Mouse (Mus musculus): ENCODE data around the gene Syt12. TPM values are rescaled to one million over a fixed set of nuclear protein-coding genes. Genes with fewer than 3 reads are reported as not detected.
A peak's percentile ranks its signal among the peaks of the same experiment; 100 is the strongest.
"Not testable (repeated sequence)": the region's sequence is repeated elsewhere in the genome, so short reads cannot be mapped to it uniquely, and the experiment has no call there.

Gene Syt12
- polyA plus RNA-seq, 1 experiment = 14.4 TPM

DNA sequence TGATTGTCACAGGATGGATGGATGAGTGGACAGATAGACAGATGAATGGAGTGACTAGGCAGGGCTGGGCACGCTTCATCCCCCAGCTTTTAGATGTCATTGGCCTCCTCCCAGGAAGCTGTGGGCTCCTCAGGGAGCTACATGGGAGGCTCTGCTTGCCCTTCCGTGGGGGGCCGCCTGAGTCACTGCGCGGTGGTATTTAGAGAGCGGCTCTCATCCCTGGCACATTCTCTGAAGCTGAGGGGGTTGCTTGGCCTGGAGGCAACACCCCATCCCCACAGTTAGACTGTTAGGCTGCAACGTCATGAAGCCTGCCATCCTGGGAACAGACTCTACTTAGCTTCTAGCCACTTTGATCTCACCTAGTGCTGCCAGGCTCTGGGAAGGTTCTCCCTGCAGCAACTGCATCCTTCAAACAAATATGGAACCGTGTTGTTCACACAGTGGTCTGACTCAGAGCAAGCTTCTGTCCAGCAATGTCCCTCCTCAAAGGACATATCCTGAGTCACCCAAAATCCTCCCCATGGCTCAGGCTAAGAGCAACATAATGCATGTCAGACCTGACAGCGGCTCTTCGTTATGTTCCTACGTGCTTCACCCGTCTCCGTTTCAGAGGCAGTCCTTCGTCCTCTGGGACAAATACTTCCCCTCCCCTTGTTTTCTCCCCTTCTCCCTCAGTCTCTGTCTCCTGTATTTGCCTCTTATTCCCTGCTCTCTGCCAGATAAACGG, 22.0 kb downstream of the Syt12 start:
- Histone ChIP-seq H3K79me3 (ENCODE audit: low read depth) (no peaks in the 10 kb centered on the region), H3K79me2 (ENCODE audit: control insufficient read depth, insufficient read depth) (no peaks in the 10 kb centered on the region), H3ac (ENCODE audit: control insufficient read depth, insufficient read length, low read depth) (peak overlapping the region; percentile 1), H3K36me3 (ENCODE audit: control insufficient read depth, insufficient read depth) (peaks cover 3% of the 10 kb centered on the region), H3K27me3 (ENCODE audit: control insufficient read depth, insufficient read depth, insufficient read length) (no peaks in the 10 kb centered on the region), H3K4me3 (ENCODE audit: insufficient read depth, poor library complexity, severe bottlenecking) (no peak overlapping the region)
- no peak for TF ChIP-seq USF1 (IDR thresholded peaks at IDR 0.05; ENCODE audit: low read depth)
- TF ChIP-seq MAX (IDR thresholded peaks at IDR 0.05) = peak; percentile 49
- TF ChIP-seq MYOD1 (IDR thresholded peaks at IDR 0.05; ENCODE audit: control insufficient read depth, insufficient read length, low read depth) = no peak
- TF ChIP-seq CTCF (IDR thresholded peaks at IDR 0.05; ENCODE audit: control insufficient read depth, insufficient read depth, insufficient read length) = no peak
- TF ChIP-seq MYOG (IDR thresholded peaks at IDR 0.05; ENCODE audit: control insufficient read depth, extremely low read depth, insufficient read length) = no peak
- TF ChIP-seq FOSL1 (IDR thresholded peaks at IDR 0.05; ENCODE audit: insufficient read depth, low read length, poor library complexity, severe bottlenecking) = peak; percentile 4
- no peak for TF ChIP-seq CEBPB (IDR thresholded peaks at IDR 0.05; ENCODE audit: low read depth)

DNA sequence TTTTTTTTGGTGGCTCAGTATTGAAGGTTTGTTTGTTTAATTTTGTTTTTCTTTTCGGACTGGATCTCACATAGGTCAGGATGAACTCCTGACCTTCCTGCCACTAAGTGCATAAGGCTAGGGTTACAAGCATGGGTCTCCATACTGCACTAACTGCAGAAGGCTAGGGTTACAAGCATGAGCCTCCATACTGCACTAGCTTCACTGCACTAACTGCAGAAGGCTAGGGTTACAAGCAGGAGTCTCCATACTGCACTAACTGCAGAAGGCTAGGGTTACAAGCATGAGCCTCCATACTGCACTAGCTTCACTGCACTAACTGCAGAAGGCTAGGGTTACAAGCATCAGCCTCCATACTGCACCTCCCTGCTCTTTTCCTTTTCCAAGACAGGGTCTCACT, 23.2 kb downstream of the Syt12 start:
- H3K27me3 ChIP-seq (ENCODE audit: control insufficient read depth, insufficient read depth, insufficient read length); H3ac ChIP-seq (ENCODE audit: control insufficient read depth, insufficient read length, low read depth); H3K4me3 ChIP-seq (ENCODE audit: insufficient read depth, poor library complexity, severe bottlenecking); H3K79me3 ChIP-seq (ENCODE audit: low read depth); H3K36me3 ChIP-seq (ENCODE audit: control insufficient read depth, insufficient read depth); H3K79me2 ChIP-seq (ENCODE audit: control insufficient read depth, insufficient read depth): not testable (repeated sequence)

DNA sequence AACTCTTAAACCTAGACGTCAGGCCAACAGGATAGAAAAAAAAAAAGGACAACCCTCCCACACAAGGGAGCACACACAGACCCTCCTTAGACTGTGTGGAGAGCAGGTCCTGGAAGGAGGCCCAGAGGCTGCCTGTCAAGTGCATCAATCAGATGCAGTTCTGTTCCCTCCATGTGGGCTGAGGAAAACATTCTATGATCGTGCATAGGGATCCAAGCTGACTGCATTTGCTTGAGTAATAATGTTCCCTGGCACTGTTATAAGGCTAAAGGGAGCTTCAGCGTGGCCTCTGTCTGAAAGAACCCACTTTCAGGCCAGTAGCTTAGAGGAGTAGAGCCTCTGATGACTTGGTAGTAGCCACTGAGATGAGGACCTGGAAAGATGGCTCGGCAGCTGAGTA, 24.7 kb downstream of the Syt12 start:
- Histone ChIP-seq H3K79me2 (ENCODE audit: control insufficient read depth, insufficient read depth) (no peaks in the 10 kb centered on the region), H3K27me3 (ENCODE audit: control insufficient read depth, insufficient read depth, insufficient read length) (no peaks in the 10 kb centered on the region), H3K4me3 (ENCODE audit: insufficient read depth, poor library complexity, severe bottlenecking) (no peak overlapping the region), H3K36me3 (ENCODE audit: control insufficient read depth, insufficient read depth) (peaks cover 3% of the 10 kb centered on the region), H3ac (ENCODE audit: control insufficient read depth, insufficient read length, low read depth) (no peak overlapping the region), H3K79me3 (ENCODE audit: low read depth) (no peaks in the 10 kb centered on the region)
- TF ChIP-seq MYOD1 (IDR thresholded peaks at IDR 0.05; ENCODE audit: control insufficient read depth, insufficient read length, low read depth) (no peak), MAX (IDR thresholded peaks at IDR 0.05) (no peak), USF1 (IDR thresholded peaks at IDR 0.05; ENCODE audit: low read depth) (no peak), FOSL1 (IDR thresholded peaks at IDR 0.05; ENCODE audit: insufficient read depth, low read length, poor library complexity, severe bottlenecking) (no peak), MYOG (IDR thresholded peaks at IDR 0.05; ENCODE audit: control insufficient read depth, extremely low read depth, insufficient read length) (no peak), CTCF (IDR thresholded peaks at IDR 0.05; ENCODE audit: control insufficient read depth, insufficient read depth, insufficient read length) (no peak), CEBPB (IDR thresholded peaks at IDR 0.05; ENCODE audit: low read depth) (no peak)

DNA sequence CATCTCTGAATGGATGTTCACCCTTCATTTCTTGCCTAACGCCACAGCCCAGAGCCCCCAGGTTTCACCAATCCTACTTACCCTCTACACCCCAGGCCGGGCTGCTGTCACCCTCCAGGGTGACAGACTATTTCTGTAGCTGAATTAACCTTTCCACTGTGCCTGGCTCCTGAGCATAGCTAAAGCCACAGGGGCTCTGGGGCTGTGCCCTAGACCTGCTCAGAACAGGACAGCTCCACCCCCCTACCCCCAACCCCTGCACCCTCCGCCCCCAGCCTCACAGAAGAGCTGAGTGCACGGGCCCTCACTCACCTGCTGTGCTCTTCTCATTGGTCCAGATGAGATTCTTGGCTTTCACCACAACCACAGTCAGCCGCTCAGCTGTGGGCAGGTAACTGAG, 25.3 kb downstream of the Syt12 start:
- Histone ChIP-seq H3K4me3 (ENCODE audit: insufficient read depth, poor library complexity, severe bottlenecking) (no peak overlapping the region), H3ac (ENCODE audit: control insufficient read depth, insufficient read length, low read depth) (no peak overlapping the region), H3K27me3 (ENCODE audit: control insufficient read depth, insufficient read depth, insufficient read length) (no peaks in the 10 kb centered on the region), H3K79me3 (ENCODE audit: low read depth) (no peaks in the 10 kb centered on the region), H3K79me2 (ENCODE audit: control insufficient read depth, insufficient read depth) (no peaks in the 10 kb centered on the region), H3K36me3 (ENCODE audit: control insufficient read depth, insufficient read depth) (peaks cover 3% of the 10 kb centered on the region)
- TF ChIP-seq CTCF (IDR thresholded peaks at IDR 0.05; ENCODE audit: control insufficient read depth, insufficient read depth, insufficient read length) = no peak
- no peak for TF ChIP-seq MAX (IDR thresholded peaks at IDR 0.05)

DNA sequence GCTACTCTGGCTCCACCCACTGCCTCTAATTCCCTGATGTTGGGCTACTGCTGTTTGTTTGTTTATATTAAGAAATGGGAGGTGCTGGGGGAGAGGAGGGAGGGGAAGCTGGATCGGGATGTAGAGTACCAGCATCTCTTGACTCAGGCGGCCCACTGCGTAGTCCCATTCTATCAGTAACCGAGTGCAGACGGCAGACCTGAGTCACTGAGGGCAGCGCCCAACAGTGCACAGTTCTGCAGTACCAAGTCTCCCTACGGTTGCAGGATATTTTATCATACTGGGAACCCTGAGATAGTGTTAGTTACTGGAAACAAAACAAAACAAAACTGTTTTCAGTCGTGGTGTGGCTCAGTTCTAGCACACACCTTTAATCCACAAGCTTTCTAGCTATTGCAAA, 26.1 kb downstream of the Syt12 start:
- TF ChIP-seq MYOD1 (IDR thresholded peaks at IDR 0.05; ENCODE audit: control insufficient read depth, insufficient read length, low read depth) = no peak
- no peak for TF ChIP-seq CTCF (IDR thresholded peaks at IDR 0.05; ENCODE audit: control insufficient read depth, insufficient read depth, insufficient read length)
- TF ChIP-seq MYOG (IDR thresholded peaks at IDR 0.05; ENCODE audit: control insufficient read depth, extremely low read depth, insufficient read length) = no peak
- no peak for TF ChIP-seq MAX (IDR thresholded peaks at IDR 0.05)
- no peak for TF ChIP-seq FOSL1 (IDR thresholded peaks at IDR 0.05; ENCODE audit: insufficient read depth, low read length, poor library complexity, severe bottlenecking)
- no peak for TF ChIP-seq CEBPB (IDR thresholded peaks at IDR 0.05; ENCODE audit: low read depth)
- TF ChIP-seq USF1 (IDR thresholded peaks at IDR 0.05; ENCODE audit: low read depth) = no peak
- no peaks in the 10 kb centered on the region for H3K79me2 ChIP-seq (ENCODE audit: control insufficient read depth, insufficient read depth)
- no peak overlapping the region for H3ac ChIP-seq (ENCODE audit: control insufficient read depth, insufficient read length, low read depth)
- H3K79me3 ChIP-seq (ENCODE audit: low read depth) = no peaks in the 10 kb centered on the region
- peaks cover 3% of the 10 kb centered on the region for H3K36me3 ChIP-seq (ENCODE audit: control insufficient read depth, insufficient read depth)
- H3K4me3 ChIP-seq (ENCODE audit: insufficient read depth, poor library complexity, severe bottlenecking) = no peak overlapping the region
- H3K27me3 ChIP-seq (ENCODE audit: control insufficient read depth, insufficient read depth, insufficient read length) = no peaks in the 10 kb centered on the region

DNA sequence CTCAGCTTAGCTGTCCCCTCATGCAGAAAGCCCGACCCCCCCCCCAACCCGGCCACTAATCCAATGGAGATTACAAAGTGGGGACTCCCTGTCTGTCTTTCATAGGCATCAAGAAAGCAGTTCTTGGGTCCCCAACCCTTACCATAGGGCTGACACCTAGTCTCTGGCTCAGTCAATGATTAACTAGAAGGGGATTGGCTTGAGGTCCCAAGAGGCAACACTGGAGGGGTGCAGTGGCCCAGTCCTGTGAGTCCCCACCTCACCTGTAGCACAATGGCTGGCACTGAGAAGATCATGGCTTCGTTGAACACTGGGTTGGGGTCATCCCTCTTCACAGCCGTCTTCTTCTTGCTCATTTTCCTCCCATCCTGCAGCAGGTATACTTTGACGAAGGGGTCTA, 26.6 kb downstream of the Syt12 start:
- TF ChIP-seq CEBPB (IDR thresholded peaks at IDR 0.05; ENCODE audit: low read depth) (no peak), USF1 (IDR thresholded peaks at IDR 0.05; ENCODE audit: low read depth) (no peak), CTCF (IDR thresholded peaks at IDR 0.05; ENCODE audit: control insufficient read depth, insufficient read depth, insufficient read length) (no peak), MYOD1 (IDR thresholded peaks at IDR 0.05; ENCODE audit: control insufficient read depth, insufficient read length, low read depth) (no peak), MYOG (IDR thresholded peaks at IDR 0.05; ENCODE audit: control insufficient read depth, extremely low read depth, insufficient read length) (no peak), MAX (IDR thresholded peaks at IDR 0.05) (no peak), FOSL1 (IDR thresholded peaks at IDR 0.05; ENCODE audit: insufficient read depth, low read length, poor library complexity, severe bottlenecking) (no peak)
- no peaks in the 10 kb centered on the region for H3K79me3 ChIP-seq (ENCODE audit: low read depth)

More for the DNA sequence above, 26.6 kb downstream of the Syt12 start:
- Histone ChIP-seq H3ac (ENCODE audit: control insufficient read depth, insufficient read length, low read depth) (no peak overlapping the region), H3K79me2 (ENCODE audit: control insufficient read depth, insufficient read depth) (no peaks in the 10 kb centered on the region), H3K27me3 (ENCODE audit: control insufficient read depth, insufficient read depth, insufficient read length) (no peaks in the 10 kb centered on the region), H3K4me3 (ENCODE audit: insufficient read depth, poor library complexity, severe bottlenecking) (no peak overlapping the region), H3K36me3 (ENCODE audit: control insufficient read depth, insufficient read depth) (peaks cover 3% of the 10 kb centered on the region)

Data from C2C12 (cell line).